Mouse (Mus musculus): ENCODE measurements around the gene Cep89.

DNA sequence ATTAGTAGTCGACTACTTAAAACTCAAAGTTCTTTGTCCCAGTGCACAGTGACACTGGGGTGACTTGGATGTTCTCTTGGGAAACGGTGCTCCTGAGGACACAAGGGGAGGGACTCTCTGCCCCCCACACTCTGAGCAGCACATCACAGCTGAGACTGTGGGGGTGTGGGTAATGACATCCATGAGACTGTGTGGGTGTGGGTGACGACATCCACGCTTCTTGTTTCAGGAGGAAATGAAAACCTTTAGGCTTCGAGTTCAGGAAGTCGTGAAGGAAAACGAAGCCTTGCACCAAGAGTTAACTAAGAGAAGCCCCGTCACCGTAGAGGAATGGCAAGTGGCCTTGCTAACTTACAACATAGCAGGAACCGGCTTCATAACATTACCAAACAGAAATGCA is 26.2 kb downstream of the Cep89 start:
- TF ChIP-seq POLR2A (IDR thresholded peaks at IDR 0.05; ENCODE audit: borderline replicate concordance, insufficient read depth, low read length) (no peak), CTCF (IDR thresholded peaks at IDR 0.05; ENCODE audit: borderline replicate concordance, insufficient read depth, low read depth, low read length) (no peak)
